Mouse (Mus musculus) retina, postnatal 7 days (tissue): Measurements from ENCODE around the gene Atp2a1.
A peak's percentile ranks its signal among the peaks of the same experiment; 100 is the strongest.
"Not testable (repeated sequence)": the region's sequence is repeated elsewhere in the genome, so short reads cannot be mapped to it uniquely, and the experiment has no call there.

Experiments used
- DNase-seq: peaks from one replicate; pipeline ENCODE4 v3.0.0-alpha.2; 2012; ENCODE audit warnings: low read depth, low spot score

The Atp2a1 gene

GRCm38 (mm10) chr7:126463004-126463403, at the start of gene Atp2a1:
Gene Atp2a1 (minus strand): TSS chr7:126463108.
- no peak for DNase-seq

GRCm38 (mm10) chr7:126511287-126511686, 48.4 kb upstream of the Atp2a1 start:
- DNase-seq: no peak

GRCm38 (mm10) chr7:126507126-126507778, 44.3 kb upstream of the Atp2a1 start:
- no peak for DNase-seq

- DNase-seq: no peak
Measured at GRCm38 (mm10) chr7:126504913-126505312, 42.0 kb upstream of the Atp2a1 start.

- DNase-seq: peak; percentile 98
Measured at GRCm38 (mm10) chr7:126503273-126503878, 40.5 kb upstream of the Atp2a1 start, which contains the start of gene Atxn2l. Gene Atxn2l (minus strand): TSS chr7:126503437.

GRCm38 (mm10) chr7:126502751-126503150, 39.8 kb upstream of the Atp2a1 start:
- no peak for DNase-seq

GRCm38 (mm10) chr7:126502023-126502741, 39.3 kb upstream of the Atp2a1 start:
- peak; percentile 88 for DNase-seq

- DNase-seq: no peak
Measured at GRCm38 (mm10) chr7:126501684-126502022, 38.7 kb upstream of the Atp2a1 start.

- no peak for DNase-seq
Measured at GRCm38 (mm10) chr7:126499416-126499815, 36.5 kb upstream of the Atp2a1 start.

- no peak for DNase-seq
Measured at GRCm38 (mm10) chr7:126497966-126498365, 35.1 kb upstream of the Atp2a1 start.

- DNase-seq: no peak
Measured at GRCm38 (mm10) chr7:126496475-126496874, 33.6 kb upstream of the Atp2a1 start.

GRCm38 (mm10) chr7:126494120-126494519, 31.2 kb upstream of the Atp2a1 start:
- DNase-seq: no peak

GRCm38 (mm10) chr7:126491973-126492372, 29.1 kb upstream of the Atp2a1 start:
- no peak for DNase-seq

GRCm38 (mm10) chr7:126491005-126491404, 28.1 kb upstream of the Atp2a1 start:
- DNase-seq: no peak

- not testable (repeated sequence) for DNase-seq
Measured at GRCm38 (mm10) chr7:126487617-126488385, 24.9 kb upstream of the Atp2a1 start.

- peak; percentile 97 for DNase-seq
Measured at GRCm38 (mm10) chr7:126487052-126487483, 24.2 kb upstream of the Atp2a1 start, which contains the start of gene Tufm. Gene Tufm (plus strand): TSS chr7:126487361.

GRCm38 (mm10) chr7:126482392-126482871, 19.5 kb upstream of the Atp2a1 start:
- DNase-seq: peak; percentile 29

- DNase-seq: no peak
Measured at GRCm38 (mm10) chr7:126481699-126482098, 18.8 kb upstream of the Atp2a1 start.

GRCm38 (mm10) chr7:126474993-126475581, 12.2 kb upstream of the Atp2a1 start, which contains the start of gene Sh2b1:
Gene Sh2b1 (minus strand): TSS chr7:126475424.
- peak; percentile 96 for DNase-seq

GRCm38 (mm10) chr7:126474486-126474955, 11.6 kb upstream of the Atp2a1 start:
- no peak for DNase-seq

GRCm38 (mm10) chr7:126473470-126474086, 10.7 kb upstream of the Atp2a1 start:
- no peak for DNase-seq
